Mouse (Mus musculus): Measurements from ENCODE around the gene Fam129a. TPM values are rescaled to one million over a fixed set of nuclear protein-coding genes. Genes with fewer than 3 reads are reported as not detected.

Fam129a gene
- total and polyA plus RNA-seq, 3 experiments = 27.8 to 48.3 (median 37.0) TPM

DNA sequence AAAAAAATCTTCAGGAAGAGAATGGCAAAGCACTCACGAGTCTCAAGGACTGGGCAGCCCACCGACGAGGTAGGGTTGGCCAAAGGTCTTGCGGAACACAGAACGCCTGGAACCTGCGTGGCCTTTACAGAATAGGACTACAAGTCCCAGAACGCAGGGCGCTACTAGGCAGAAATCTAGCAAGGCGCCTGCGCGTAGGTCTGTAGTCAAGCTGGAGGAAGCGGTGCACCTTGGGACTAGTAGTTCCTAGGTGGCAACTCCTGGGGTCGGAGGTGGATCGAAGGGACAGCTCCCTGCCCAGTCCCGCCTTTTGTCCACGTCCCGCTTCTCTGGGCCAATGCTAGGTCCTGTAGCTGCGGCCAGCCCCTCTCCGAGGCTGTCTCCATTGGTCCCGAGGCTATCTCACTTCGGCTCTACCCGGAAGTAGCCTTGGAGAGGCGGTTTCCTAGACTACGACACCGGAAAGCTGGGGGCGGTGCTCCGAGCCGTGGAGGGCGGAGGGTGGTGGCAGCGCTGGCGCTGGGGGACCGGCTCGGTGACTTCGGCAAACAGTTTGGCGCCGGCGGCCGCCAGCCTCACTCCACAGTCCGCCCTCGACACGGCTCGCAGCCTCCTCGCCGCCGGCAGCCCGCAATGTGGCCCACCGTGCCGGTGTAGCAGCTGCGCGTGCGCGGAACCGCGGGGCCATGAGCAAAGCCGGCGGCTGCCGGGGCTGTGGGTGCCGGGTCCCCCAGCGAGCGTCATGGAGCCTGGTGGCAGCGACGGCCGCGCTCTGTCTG is 184.1 kb downstream of the Fam129a start, which contains the start of gene Edem3 (continued):
- no peak for TF ChIP-seq CHD1 (IDR thresholded peaks at IDR 0.05; ENCODE audit: low read depth, low read length)
- no peak for TF ChIP-seq ETS1 (conservative IDR thresholded peaks at IDR 0.05; ENCODE audit: low read depth, low read length)
- TF ChIP-seq RAD21 (IDR thresholded peaks at IDR 0.05; ENCODE audit: low read depth, low read length) = no peak
- no peak for TF ChIP-seq SMC3 (IDR thresholded peaks at IDR 0.05; ENCODE audit: low read depth, low read length)
- no peak; the same call in 1 of the 2 replicates for TF ChIP-seq BHLHE40 (IDR thresholded peaks at IDR 0.05; ENCODE audit: low read depth, low read length)
- peak; percentile 79; the same call in 1 of the 2 replicates for TF ChIP-seq MAZ (IDR thresholded peaks at IDR 0.05; ENCODE audit: low read depth, low read length)
- 0 out of 2 replicates have a peak, but pooled peaks have one; percentile 24 for TF ChIP-seq TCF12 (IDR thresholded peaks at IDR 0.05; ENCODE audit: low read depth, low read length)

GRCm38 (mm10) chr1:151755660-151756424 is 184.9 kb downstream of the Fam129a start:
- Histone ChIP-seq H3K36me3 (replicated peaks in 1 of 2; ENCODE audit: control insufficient read depth in 1 of 2, insufficient read depth in 1 of 2, low read length in 1 of 2) (peaks cover 3 to 7% of the 10 kb centered on the region in 2 experiments), H3K27me3 (replicated peaks) (no peaks in the 10 kb centered on the region), H3K27ac (ENCODE audit: insufficient read depth, low read depth) (peak overlapping the region; percentile 11; the same call in 1 of the 2 replicates), H3K79me2 (replicated peaks; ENCODE audit: control insufficient read depth, extremely low read depth, insufficient read depth, poor library complexity, severe bottlenecking) (peaks cover 10% of the 10 kb centered on the region; the same call in 1 of the 2 replicates), H3K9me3 (replicated peaks; ENCODE audit: low read length) (no peaks in the 10 kb centered on the region), H3K4me3 (replicated peaks in 1 of 3; ENCODE audit: low read depth in 2 of 3, low read length in 2 of 3, poor library complexity in 1 of 3) (peak overlapping the region; percentile 84 to 96 (median 91)), H3K4me2 (ENCODE audit: insufficient read depth, low read depth, poor library complexity, severe bottlenecking) (peak overlapping the region; percentile 88), H3K4me1 (ENCODE audit: control insufficient read depth in 1 of 2, insufficient read depth in 2 of 2) (peaks cover 0 to 38% of the 10 kb centered on the region in 2 experiments; a peak in 2 of 4 replicates), H3K9ac (ENCODE audit: insufficient read depth, low read depth) (peak overlapping the region; percentile 66)
- in situ Hi-C loops (cut with MboI; ENCODE audit: low pct_ligation_motif_present, low pct_unique_long_range_greater_than_20kb, low sequenced_read_pairs) (no loop called here), dilution Hi-C loops (cut with MboI; ENCODE audit: extremely low pct_ligation_motif_present, extremely low pct_unique_long_range_greater_than_20kb, low sequenced_read_pairs) (no loop called here)
- DNase-seq (ENCODE audit: extremely low read depth) = no peak
- no peak for TF ChIP-seq POLR2AphosphoS2 (IDR thresholded peaks at IDR 0.05; ENCODE audit: low read depth, low read length)
- TF ChIP-seq UBTF (IDR thresholded peaks at IDR 0.05; ENCODE audit: low read depth, low read length) = no peak
- no peak for TF ChIP-seq GABPA (IDR thresholded peaks at IDR 0.05; ENCODE audit: insufficient replicate concordance, low read depth, low read length)
- TF ChIP-seq MXI1 (IDR thresholded peaks at IDR 0.05; ENCODE audit: low read depth, low read length) = no peak
- no peak for TF ChIP-seq MYC (IDR thresholded peaks at IDR 0.05; ENCODE audit: low read depth, low read length)
- TF ChIP-seq ZNF384 (IDR thresholded peaks at IDR 0.05; ENCODE audit: low read depth, low read length) = no peak
- no peak for TF ChIP-seq CTCF (conservative IDR thresholded peaks at IDR 0.05 in 1 of 2, IDR thresholded peaks at IDR 0.05 in 1 of 2; ENCODE audit: low read depth in 2 of 2, low read length in 2 of 2)
- no peak for TF ChIP-seq JUN (IDR thresholded peaks at IDR 0.05; ENCODE audit: insufficient read depth, low read depth, low read length)
- TF ChIP-seq IRF4 (IDR thresholded peaks at IDR 0.05; ENCODE audit: low read depth, low read length) = no peak
- no peak for TF ChIP-seq POLR2A (IDR thresholded peaks at IDR 0.05; ENCODE audit: low read depth, low read length)
- no peak for TF ChIP-seq NELFE (IDR thresholded peaks at IDR 0.05; ENCODE audit: low read depth, low read length)
- no peak for TF ChIP-seq MAZ (IDR thresholded peaks at IDR 0.05; ENCODE audit: low read depth, low read length)
- no peak for TF ChIP-seq NRF1 (IDR thresholded peaks at IDR 0.05; ENCODE audit: low read depth, low read length)
- TF ChIP-seq KAT2A (IDR thresholded peaks at IDR 0.05; ENCODE audit: insufficient replicate concordance, low read length) = no peak
- no peak for TF ChIP-seq ELF1 (IDR thresholded peaks at IDR 0.05; ENCODE audit: low read depth, low read length)
- TF ChIP-seq RAD21 (IDR thresholded peaks at IDR 0.05; ENCODE audit: low read depth, low read length) = no peak
- no peak for TF ChIP-seq E2F4 (IDR thresholded peaks at IDR 0.05; ENCODE audit: insufficient replicate concordance, low read depth, low read length)
- no peak for TF ChIP-seq ZC3H11A (IDR thresholded peaks at IDR 0.05; ENCODE audit: low read depth, low read length)
- no peak for TF ChIP-seq TCF12 (IDR thresholded peaks at IDR 0.05; ENCODE audit: low read depth, low read length)

Data from CH12.LX (cell line).